Mouse (Mus musculus): ENCODE measurements around the gene Igflr1. TPM values are rescaled to one million over a fixed set of nuclear protein-coding genes. Genes with fewer than 3 reads are reported as not detected.

The Igflr1 gene
- total and polyA plus RNA-seq, 3 experiments: 0.23 to 3.7 (median 0.75) TPM

DNA sequence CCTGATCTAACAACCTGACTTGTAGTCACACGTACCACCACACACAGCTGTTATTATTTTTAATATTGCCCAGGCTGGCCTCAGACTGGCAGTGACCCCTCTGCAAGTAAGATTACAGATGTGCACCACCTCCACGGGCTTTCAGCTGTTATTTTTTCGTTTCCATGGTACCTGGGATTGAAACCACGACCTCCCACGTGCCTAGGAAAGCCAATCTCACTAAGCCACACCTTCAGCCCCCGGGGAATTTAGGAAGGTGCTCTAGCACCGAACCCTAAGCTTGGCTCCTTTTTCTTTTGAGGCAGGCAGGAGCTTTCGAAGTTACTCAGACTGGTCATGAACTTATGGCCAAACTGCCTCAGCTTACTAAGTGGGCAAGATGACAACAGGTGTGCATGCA lies 39.2 kb downstream of the Igflr1 start:
- H3K27me3 ChIP-seq (ENCODE audit: control insufficient read depth, insufficient read depth, low read length): no peaks in the 10 kb centered on the region
- WGBS: 55% methylated on average over 8 of the region's 8 CpGs
- H3K4me1 ChIP-seq (ENCODE audit: control insufficient read depth, insufficient read depth, low read length): no peaks in the 10 kb centered on the region
- H3K79me2 ChIP-seq (replicated peaks; ENCODE audit: control insufficient read depth, insufficient read depth, low read length): no peaks in the 10 kb centered on the region
- no peak overlapping the region for H3K9ac ChIP-seq (ENCODE audit: low read depth, low read length)
- no peak for DNase-seq
- H3K4me3 ChIP-seq: no peak overlapping the region
- no peaks in the 10 kb centered on the region for H3K36me3 ChIP-seq (ENCODE audit: control insufficient read depth, insufficient read depth, low read length)
- TF ChIP-seq CTCF (IDR thresholded peaks at IDR 0.05) (no peak), EP300 (IDR thresholded peaks at IDR 0.05; ENCODE audit: insufficient read depth, low read depth, low read length) (no peak), POLR2A (IDR thresholded peaks at IDR 0.05; ENCODE audit: insufficient read depth, low read depth, low read length) (no peak)
- H3K27ac ChIP-seq: no peak overlapping the region
- intact Hi-C loops (cut with DNase I): no loop called here

DNA sequence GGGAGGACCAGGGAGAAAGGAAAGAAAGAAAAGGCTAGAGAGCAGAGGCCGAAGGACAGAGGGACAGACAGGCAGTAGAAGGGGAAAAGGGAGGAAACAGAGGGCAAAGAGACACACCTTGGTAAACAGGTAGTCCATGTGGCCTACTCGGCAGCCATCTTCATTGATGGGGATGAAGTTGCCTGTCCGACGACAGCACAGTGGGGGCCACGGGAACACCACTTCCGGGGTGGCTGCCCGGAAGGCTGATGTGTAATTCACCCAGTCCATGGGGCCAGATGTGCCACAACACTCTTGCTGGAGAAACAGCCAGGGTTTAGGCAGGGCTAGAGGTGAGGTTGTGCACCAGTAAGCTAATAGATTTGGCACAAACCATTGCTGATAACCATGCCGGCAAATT lies 39.7 kb downstream of the Igflr1 start:
- WGBS: 78% methylated on average over 8 of the region's 8 CpGs
- H3K4me3 ChIP-seq: no peak overlapping the region
- H3K4me1 ChIP-seq (ENCODE audit: control insufficient read depth, insufficient read depth, low read length): no peaks in the 10 kb centered on the region
- no peaks in the 10 kb centered on the region for H3K79me2 ChIP-seq (replicated peaks; ENCODE audit: control insufficient read depth, insufficient read depth, low read length)
- TF ChIP-seq CTCF (IDR thresholded peaks at IDR 0.05) (no peak), EP300 (IDR thresholded peaks at IDR 0.05; ENCODE audit: insufficient read depth, low read depth, low read length) (no peak)
- H3K27ac ChIP-seq: no peak overlapping the region
- intact Hi-C loops (cut with DNase I): no loop called here
- H3K9ac ChIP-seq (ENCODE audit: low read depth, low read length): no peak overlapping the region
- DNase-seq: no peak
- H3K27me3 ChIP-seq (ENCODE audit: control insufficient read depth, insufficient read depth, low read length): no peaks in the 10 kb centered on the region
- H3K36me3 ChIP-seq (ENCODE audit: control insufficient read depth, insufficient read depth, low read length): no peaks in the 10 kb centered on the region

DNA sequence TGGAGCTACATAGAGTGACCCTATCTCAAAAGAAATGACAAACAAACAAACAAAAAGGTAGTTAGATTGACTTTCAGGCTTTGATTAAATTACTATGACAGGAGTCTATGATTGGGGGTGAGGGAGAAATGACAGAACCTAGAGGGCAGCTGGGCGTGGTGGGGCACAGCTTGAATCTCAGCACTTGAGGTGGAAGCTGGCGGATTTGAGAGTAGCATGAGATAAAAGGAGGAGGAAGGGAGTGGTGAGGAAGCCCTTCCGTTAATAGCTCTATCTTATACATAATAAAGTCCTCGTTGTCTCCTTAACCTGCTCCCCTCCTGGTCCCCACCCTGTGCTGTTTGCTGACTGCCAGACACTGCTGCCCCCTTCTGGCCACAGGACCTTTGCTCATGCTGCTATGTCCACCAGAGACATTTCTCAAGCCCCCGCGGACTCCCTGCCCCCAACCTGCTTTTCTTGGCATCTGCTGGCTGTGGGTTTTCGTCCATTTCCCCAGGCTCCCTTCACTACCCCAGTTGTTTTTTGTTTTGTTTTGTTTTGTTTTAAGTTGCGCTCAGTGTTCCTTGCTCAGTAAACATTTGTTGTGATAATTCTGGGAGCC lies 42.6 kb downstream of the Igflr1 start:
- Histone ChIP-seq H3K4me3 (no peak overlapping the region), H3K27me3 (ENCODE audit: control insufficient read depth, insufficient read depth, low read length) (no peaks in the 10 kb centered on the region), H3K4me1 (ENCODE audit: control insufficient read depth, insufficient read depth, low read length) (no peaks in the 10 kb centered on the region), H3K79me2 (replicated peaks; ENCODE audit: control insufficient read depth, insufficient read depth, low read length) (no peaks in the 10 kb centered on the region), H3K27ac (no peak overlapping the region), H3K36me3 (ENCODE audit: control insufficient read depth, insufficient read depth, low read length) (no peaks in the 10 kb centered on the region), H3K9ac (ENCODE audit: low read depth, low read length) (no peak overlapping the region)
- WGBS: 24% methylated on average over 8 of the region's 8 CpGs
- no peak for TF ChIP-seq POLR2A (IDR thresholded peaks at IDR 0.05; ENCODE audit: insufficient read depth, low read depth, low read length)
- peak; percentile 70 for TF ChIP-seq CTCF (IDR thresholded peaks at IDR 0.05)
- no peak for TF ChIP-seq EP300 (IDR thresholded peaks at IDR 0.05; ENCODE audit: insufficient read depth, low read depth, low read length)
- peak; percentile 39 to 62 for DNase-seq
- intact Hi-C loops (cut with DNase I): no loop called here

DNA sequence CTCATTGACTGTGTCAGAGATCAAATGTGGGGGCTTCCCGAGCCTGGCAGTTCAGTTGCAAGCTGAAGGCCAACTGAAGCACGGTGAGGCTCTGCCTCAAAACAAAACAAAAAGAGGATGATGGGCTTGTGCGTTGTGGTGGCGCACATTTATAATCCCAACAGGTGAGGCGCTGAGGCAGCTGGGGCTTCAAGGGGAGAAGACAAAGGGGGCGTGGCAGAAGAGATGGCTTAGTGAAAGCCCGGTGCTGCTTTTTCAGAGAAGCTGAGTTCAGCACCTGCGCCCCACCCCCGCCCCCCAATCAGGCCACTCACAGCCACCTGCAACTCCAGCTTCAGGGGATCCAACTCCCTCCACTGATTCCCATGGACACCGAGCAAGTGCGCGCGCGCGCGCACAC lies 43.2 kb downstream of the Igflr1 start:
- TF ChIP-seq CTCF (IDR thresholded peaks at IDR 0.05) (no peak), EP300 (IDR thresholded peaks at IDR 0.05; ENCODE audit: insufficient read depth, low read depth, low read length) (no peak), POLR2A (IDR thresholded peaks at IDR 0.05; ENCODE audit: insufficient read depth, low read depth, low read length) (no peak)
- no peaks in the 10 kb centered on the region for H3K36me3 ChIP-seq (ENCODE audit: control insufficient read depth, insufficient read depth, low read length)
- H3K9ac ChIP-seq (ENCODE audit: low read depth, low read length): no peak overlapping the region
- WGBS: 61% methylated on average over 16 of the region's 16 CpGs
- H3K27me3 ChIP-seq (ENCODE audit: control insufficient read depth, insufficient read depth, low read length): no peaks in the 10 kb centered on the region
- H3K79me2 ChIP-seq (replicated peaks; ENCODE audit: control insufficient read depth, insufficient read depth, low read length): no peaks in the 10 kb centered on the region
- no peaks in the 10 kb centered on the region for H3K4me1 ChIP-seq (ENCODE audit: control insufficient read depth, insufficient read depth, low read length)
- no peak overlapping the region for H3K4me3 ChIP-seq
- DNase-seq: no peak
- intact Hi-C loops (cut with DNase I): no loop called here
- no peak overlapping the region for H3K27ac ChIP-seq

DNA sequence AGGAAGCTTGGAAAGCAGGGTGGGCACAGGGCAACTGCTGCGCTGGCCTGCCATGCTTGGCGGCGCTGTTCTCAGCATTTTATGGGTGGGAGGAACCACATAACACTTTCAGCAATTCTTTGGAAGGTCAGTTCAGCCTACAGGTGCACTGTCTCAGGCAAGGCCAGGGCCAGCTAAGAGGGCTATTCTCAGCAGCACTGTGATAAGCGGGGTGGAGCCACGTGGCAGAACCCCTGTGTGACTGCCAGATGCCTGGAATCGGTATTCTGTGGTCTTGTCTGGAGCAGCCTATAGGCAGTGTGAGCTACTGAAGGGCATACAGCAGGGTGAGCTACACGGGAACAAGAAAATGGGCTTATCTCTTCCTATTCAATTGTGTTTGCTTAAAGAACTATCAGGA lies 44.8 kb downstream of the Igflr1 start:
- WGBS: 42% methylated on average over 7 of the region's 7 CpGs
- Histone ChIP-seq H3K4me1 (ENCODE audit: control insufficient read depth, insufficient read depth, low read length) (no peaks in the 10 kb centered on the region), H3K79me2 (replicated peaks; ENCODE audit: control insufficient read depth, insufficient read depth, low read length) (no peaks in the 10 kb centered on the region), H3K9ac (ENCODE audit: low read depth, low read length) (no peak overlapping the region), H3K4me3 (no peak overlapping the region), H3K36me3 (ENCODE audit: control insufficient read depth, insufficient read depth, low read length) (no peaks in the 10 kb centered on the region), H3K27me3 (ENCODE audit: control insufficient read depth, insufficient read depth, low read length) (no peaks in the 10 kb centered on the region), H3K27ac (peak overlapping the region; percentile 56)
- TF ChIP-seq EP300 (IDR thresholded peaks at IDR 0.05; ENCODE audit: insufficient read depth, low read depth, low read length): no peak
- DNase-seq: peak; percentile 49 to 71
- intact Hi-C loops (cut with DNase I): no loop called here

DNA sequence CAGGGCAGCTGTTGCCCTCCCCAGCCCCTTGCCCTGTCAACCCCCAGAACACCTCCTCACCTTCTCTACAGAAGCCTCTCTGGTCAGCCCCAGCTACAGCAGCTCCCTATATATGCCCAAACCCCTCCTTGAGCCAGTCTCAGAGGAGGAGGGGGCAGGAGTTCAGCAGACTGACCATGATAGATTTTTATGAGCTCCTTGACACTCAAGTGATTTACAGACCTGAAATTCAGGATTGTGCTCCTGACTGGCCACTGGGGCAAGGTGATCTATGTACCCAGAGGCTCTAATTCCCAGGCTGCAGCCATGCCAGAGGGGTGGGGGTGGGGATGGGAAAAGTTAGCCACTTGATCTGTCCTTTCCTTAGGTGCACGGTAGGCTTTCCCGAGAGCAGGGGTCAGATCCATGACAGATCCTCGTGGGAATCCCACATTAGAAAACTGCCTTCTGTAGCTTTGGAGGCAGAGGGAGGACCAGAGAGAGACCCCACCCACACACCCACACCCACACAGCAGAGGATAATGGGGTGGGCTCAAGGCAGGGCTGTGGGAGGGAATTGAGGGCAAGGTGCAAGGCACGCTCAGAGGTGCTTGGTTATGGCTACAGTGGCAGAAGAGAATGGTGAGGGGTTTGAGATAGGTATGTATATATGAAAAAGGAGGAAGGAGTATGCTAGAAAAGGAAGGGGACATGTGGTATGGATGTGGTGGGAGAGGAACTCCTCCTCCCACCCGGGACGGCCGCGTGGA lies 47.6 kb downstream of the Igflr1 start, which contains the start of gene Upk1a:
Gene Upk1a (minus strand): TSS at position 194 of the 749 bp plus-strand sequence.
- WGBS: 77% methylated on average over 8 of the region's 8 CpGs
- Histone ChIP-seq H3K79me2 (replicated peaks; ENCODE audit: control insufficient read depth, insufficient read depth, low read length) (no peaks in the 10 kb centered on the region), H3K4me1 (ENCODE audit: control insufficient read depth, insufficient read depth, low read length) (no peaks in the 10 kb centered on the region), H3K27me3 (ENCODE audit: control insufficient read depth, insufficient read depth, low read length) (no peaks in the 10 kb centered on the region), H3K4me3 (no peak within 1 kb of the TSS), H3K36me3 (ENCODE audit: control insufficient read depth, insufficient read depth, low read length) (no peaks in the 10 kb centered on the region), H3K9ac (ENCODE audit: low read depth, low read length) (no peak within 1 kb of the TSS), H3K27ac (no peak within 1 kb of the TSS)
- intact Hi-C loops (cut with DNase I): loop anchor here (1.0 kb wide), 1 partner anchor 24 kb away; no protein-coding TSS in a partner anchor
- no peak for DNase-seq
- no peak for TF ChIP-seq POLR2A (IDR thresholded peaks at IDR 0.05; ENCODE audit: insufficient read depth, low read depth, low read length)
- TF ChIP-seq EP300 (IDR thresholded peaks at IDR 0.05; ENCODE audit: insufficient read depth, low read depth, low read length): no peak
- no peak for TF ChIP-seq CTCF (IDR thresholded peaks at IDR 0.05)

All from heart, adult 2 months (tissue).